Mouse (Mus musculus) testis, adult 2 months (tissue): Measurements from ENCODE around the gene Ugt1a2.

Experiments used
- CTCF ChIP-seq: fragments of 200-500 bp; IDR thresholded peaks from 2 replicates; pipeline ENCODE4 v1.5.1; 2012; ENCODE audit warnings: low read depth, mild to moderate bottlenecking, inconsistent platforms, low read length, moderate library complexity; ENCODE audit not compliant: control insufficient read depth, insufficient read depth, insufficient replicate concordance
- POLR2A ChIP-seq: fragments of 200-500 bp; IDR thresholded peaks from 2 replicates; pipeline ENCODE4 v1.6.1; 2012; ENCODE audit warnings: low read depth, mild to moderate bottlenecking, inconsistent platforms, low read length, moderate library complexity; ENCODE audit not compliant: control insufficient read depth

GRCm38 (mm10) chr1:88249596-88249995 lies 49.2 kb downstream of the Ugt1a2 start:
- no peak for TF ChIP-seq CTCF
- TF ChIP-seq POLR2A, result no peak
